Mouse (Mus musculus) retina, postnatal 7 days (tissue): ENCODE data around the gene Spin1.
"Not testable (repeated sequence)": the region's sequence is repeated elsewhere in the genome, so short reads cannot be mapped to it uniquely, and the experiment has no call there.

Source experiments
- DNase-seq: peaks from one replicate; pipeline ENCODE4 v3.0.0-alpha.2; 2012; ENCODE audit warnings: low read depth, low spot score

The Spin1 gene

DNA sequence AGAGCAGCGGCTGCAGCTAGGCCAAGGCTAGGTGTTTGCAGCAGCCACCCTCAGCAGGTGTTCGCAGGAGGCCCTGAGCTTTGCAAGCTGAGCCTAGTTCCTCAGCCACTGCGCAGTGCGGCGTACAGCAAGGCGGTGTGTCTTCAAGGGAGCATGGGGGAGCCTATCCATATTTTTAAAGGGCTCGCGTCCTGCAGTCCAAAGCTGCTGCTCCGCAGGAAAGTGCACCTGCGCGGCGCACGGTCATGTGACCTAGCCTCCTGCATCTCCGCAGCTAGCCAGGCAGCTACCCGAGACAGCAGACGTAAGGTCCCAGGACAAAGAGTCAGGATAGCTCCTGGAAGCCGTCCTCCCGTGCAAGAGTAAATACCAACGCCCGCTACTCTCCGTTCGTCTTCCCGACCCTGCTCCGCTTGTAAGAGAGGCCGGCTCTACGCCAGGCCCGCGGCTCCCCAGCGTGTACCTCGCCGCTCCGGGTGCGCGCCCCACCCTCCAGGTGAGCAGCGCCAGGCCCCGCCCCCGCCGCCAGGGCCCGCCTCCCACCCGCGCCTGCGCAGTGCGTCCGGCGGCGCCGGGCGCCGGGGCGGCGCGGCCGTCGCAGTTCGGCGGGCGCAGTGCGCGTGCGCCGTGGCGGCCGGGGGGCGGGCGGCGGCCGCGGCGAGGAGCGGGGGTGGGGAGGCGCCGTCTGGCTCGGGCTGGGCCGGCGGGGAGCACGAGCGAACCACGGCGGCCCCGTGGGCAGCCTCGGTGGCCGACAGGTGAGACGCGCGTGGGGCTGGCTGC is at the start of gene Spin1:
Gene Spin1, plus strand, starts transcription at position 648 of the 783 bp plus-strand sequence.
- DNase-seq = peak; percentile 77

DNA sequence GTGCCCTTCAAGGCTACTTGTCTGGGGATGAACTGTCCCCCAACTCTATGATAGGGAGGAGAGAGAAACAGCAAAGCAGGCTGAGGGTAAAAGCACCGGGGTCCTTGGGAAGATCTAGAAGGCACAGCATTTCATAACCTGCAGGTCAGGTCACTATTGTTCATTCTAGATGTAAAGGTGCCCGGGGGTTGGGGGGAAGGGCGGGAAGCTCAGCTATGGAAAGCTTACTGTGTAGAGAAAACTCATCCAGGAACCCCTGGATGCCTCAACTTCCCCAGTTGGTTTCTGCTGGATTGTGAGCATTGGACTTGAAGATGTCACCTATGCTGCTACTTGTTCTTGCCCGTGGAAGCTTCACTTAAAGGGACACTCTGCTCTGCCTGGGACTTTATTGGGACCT is 49.7 kb upstream of the Spin1 start:
- DNase-seq = no peak

DNA sequence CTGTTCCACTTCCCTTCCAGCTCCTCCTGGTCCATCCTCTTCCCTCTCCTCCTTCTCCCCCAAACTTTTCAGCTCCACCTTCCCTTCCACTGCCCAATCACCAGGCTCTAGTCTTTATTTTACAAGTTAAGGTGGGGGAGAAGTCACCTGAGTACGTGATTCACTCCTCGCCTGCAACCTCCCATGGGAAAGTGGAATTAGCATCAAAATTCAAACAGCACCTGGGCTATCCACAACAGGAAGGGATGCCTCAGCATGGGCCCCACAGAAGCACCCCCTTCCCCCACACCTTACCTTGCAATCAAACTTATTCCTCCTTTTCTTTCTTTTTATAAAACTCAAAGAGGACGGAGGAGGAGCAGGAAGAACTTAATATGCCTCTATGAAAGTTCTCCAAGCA is 48.3 kb upstream of the Spin1 start:
- no peak for DNase-seq

DNA sequence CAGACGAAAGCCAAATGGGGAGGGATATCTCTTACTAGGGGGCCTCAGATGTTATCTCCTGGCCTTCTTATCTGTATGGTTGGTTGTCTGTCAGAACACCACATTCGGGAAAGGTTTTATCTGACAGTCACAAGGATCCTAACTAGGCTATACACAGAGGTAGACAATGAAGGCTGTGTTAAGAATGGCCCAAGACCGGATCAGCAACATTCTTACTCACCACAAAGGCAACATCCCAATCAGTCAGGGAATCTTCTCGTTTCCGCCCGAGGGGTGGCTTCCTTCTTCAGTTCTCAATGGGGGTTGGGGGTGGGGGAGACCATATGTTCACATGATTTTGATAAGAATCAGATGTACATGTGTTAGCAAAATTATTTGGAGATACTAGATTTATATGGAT is 37.7 kb upstream of the Spin1 start:
- DNase-seq = no peak

DNA sequence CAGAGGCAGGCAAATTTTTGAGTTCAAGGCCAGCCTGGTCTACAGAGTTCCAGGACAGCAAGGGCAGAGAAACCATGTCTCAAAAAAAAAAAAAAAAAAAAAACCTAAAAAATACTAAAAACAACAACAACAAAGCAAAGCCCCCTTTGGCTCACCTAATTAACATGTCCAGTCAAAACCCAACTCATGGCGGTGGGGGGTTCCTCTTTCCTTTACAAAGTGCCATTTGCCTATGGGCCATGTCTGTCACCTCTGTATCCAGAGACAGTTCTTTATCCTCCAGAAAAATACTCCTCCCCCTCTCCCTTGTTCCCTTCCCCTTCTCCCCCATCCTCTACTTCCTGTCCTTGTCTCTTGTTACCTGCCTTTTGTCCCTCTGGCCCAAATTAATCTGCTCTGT is 37.0 kb upstream of the Spin1 start:
- no peak for DNase-seq

DNA sequence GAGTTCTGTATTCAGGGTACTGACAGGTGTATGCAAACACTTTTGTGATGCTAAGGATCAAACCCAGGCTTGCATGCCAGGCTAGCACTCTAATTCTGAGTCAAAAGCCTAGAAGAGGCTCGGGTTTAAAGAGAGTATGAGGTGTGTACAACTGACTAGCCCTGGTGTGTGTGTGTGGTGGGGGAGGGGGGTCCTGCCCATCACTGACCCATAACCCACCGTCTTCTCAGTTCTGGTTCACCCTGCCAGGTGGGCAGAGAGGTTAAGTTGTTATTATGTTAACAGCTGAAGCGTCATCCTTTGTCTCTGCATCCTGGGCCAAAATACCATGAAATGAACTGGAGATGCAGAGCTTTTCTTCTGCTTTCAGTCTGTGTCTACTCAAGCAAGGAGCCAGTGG is 36.3 kb upstream of the Spin1 start:
- no peak for DNase-seq

DNA sequence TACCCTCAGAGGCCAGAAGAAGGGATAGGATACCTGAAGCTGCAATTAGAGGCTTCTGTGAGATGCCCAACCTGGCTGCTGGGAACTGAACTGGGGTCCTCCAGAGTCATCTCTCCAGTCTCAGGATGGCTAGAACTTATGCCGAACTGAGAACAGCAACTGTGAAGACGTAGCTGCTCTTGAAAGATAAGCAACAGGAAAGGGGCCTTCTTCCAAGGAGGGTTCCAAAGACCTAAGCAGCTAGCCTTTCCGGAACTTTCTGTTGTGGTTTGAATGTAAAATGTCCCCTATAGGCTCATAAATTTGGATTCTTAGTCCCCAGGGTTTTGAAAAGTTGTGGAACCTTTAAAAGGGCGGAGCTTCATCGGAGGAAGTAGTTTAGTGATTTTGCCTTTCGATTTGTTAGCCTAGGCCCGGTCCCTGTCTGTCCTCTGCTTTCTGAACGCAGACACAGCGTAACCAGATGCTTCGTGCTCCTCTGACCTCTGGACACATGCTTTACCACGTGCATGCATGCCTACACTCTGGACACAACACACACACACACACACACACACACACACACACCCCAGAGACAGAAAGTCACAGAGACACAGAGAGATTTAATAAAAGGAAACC is 29.5 kb upstream of the Spin1 start:
- DNase-seq = no peak

DNA sequence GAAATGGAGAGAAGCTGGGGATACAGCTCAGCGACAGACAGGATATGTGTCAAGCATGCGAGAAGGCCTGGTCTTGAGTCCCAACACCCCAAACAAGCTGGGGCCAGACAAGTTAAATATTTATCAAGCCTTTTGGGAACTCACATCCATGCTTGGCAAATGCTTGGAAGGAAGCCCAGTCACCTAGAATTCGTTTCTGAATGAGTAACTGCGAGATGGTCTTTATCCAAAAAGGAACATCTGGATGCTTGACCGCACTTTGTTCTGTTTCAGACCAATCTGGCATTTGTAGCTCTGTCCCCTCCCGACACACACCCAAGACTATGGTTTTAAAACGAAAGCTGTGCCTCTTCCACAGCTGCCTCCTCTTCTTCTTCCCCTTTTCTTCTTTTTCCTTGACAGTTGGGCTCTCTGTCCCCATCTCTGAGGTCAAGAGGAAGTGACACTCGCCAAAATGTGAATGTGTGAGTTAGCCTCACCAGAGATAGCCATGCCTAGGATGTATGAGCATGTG is 28.9 kb upstream of the Spin1 start:
- no peak for DNase-seq

DNA sequence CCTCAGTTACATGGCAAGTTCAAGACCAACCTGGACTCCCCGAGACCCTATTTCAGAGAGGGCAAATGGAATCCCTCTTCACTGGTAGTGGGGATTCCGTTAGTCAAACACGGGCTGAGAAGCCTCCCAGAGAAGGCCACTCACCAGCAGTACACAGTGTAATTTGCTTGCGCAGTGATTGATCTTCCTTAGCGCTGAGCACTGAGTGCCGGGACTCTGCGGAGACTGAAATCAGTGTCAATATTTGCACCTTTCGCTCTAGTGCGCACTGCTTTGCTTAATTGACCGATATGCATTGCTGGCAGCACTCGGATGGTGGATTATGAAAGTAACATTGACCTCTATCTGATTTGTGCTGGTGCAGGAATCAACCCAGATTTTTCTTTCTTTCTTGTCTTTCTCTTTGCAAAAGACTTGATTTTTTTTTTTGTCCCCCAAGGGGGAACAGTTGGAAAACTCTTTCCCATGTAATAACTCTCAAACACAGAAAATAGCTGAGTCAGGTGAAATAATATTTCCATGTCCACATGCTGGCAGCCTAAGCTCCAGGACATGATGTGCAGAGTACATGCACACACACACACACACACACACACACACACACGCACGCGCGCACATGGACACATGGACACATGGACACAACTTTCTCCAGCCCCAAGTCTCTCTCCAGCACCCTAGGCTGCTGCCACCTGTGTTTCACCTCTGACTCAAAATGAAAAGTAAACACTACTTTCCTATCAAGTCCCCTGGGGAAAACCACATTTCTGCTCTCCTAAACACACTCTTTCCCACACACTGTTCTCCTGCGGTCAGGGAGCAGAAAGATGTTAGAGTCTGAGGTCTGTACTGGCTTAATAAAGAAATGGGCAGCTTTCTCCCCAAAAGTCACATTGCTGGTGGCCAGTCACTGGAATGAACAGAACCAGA is 27.5 kb upstream of the Spin1 start:
- DNase-seq = no peak

DNA sequence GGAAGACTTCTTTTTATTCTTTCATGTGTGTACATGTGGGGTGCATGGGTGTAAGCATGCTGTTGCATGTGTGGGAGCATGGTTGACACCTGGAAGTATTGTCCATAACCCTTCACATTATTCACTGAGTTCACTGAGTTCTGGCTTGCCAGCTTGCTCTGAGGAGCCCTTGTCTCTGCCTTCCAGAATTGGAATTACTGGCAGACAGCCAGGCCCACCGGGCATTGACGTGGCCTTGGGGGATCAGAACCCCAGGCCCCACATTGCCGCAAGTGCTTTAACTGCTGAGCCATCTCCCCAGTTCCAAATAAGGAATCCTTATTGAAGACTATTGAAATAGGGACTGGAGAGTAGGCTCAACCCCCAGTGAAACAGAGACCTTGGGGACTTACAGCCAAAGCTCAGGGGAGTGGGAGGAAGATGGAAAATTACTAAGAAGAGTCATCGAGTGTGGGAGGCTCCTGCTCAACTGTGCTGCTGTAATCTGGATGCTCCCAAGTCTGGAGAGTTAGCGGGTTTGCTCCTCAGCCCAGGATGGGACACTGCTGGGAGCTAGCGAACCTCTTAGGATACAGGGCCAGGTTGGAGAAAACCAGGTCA is 26.5 kb upstream of the Spin1 start:
- no peak for DNase-seq

DNA sequence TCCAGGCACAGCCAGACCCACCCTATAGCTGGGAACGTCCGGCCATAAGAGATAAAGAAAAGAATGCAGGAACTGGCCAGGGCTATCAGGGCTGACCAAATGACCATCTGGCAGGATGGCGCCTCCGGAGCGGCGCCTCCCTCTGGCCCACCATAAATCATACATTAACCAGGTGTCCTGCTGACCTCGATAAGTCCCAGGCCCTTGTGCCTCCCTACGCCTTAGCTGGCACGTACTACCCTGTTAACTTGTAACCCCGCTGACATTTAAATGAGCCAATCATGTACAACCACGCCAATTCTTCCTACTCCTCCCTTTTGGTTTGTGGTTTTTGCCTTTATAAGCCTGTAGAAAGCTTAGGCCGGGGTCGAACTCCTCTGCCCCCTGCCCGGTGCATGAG is 24.5 kb upstream of the Spin1 start:
- not testable (repeated sequence) for DNase-seq

DNA sequence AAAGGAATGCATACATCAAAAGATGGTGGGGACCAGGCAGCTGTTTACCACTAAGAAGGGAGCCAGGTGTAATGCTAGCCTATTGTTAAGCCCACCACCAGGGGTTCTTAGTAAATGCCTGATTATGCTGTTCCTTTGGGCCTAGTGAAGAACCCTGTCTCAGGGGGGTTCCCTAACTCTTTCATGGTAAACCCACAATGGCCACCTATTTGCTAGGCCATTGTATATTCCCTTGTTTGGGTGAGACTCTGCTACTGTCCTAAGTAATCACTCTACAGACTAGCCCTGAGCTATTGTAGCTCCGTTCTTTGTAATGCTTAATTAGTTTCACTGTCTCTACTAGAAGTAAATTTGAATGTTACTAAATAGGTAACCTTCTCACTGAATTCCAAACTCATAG is 22.1 kb upstream of the Spin1 start:
- not testable (repeated sequence) for DNase-seq

DNA sequence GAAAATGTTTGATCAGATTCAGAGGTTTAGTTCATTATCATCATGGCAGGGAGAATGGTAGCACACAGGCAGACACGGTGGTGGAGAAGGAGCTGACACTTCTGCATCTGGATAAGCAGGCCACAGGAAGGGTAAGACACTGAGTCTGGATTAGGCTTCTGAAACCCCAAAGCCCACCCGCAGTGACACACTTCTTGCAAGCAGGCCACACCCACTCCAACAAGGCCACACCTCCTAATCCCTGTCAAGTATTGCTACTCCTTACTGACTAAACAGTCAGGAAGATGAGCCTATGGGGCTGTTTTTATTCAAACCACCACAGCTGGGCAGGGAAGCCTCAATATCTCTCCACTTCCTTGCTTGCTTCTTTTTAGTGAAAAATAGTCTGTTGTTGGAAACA is 19.9 kb upstream of the Spin1 start:
- no peak for DNase-seq

DNA sequence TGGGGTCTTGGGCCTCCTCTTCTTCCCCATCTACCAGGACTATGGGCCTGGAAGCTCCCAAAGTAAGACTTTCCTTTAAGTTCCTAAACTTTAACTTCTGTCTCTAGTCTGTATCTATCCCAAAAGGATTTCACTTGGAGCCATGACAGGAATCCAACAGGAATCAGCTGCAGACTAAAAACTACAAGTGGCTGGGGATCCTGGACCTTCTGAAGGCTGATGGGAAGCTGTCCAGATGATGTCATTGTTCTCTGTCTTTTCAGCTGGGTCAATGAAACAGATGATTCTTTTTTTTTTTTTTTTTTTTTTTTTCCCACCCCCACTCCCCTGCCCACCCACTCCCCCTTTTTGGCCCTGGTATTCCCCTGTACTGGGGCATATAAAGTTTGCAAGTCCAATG is 16.4 kb upstream of the Spin1 start:
- DNase-seq = no peak

DNA sequence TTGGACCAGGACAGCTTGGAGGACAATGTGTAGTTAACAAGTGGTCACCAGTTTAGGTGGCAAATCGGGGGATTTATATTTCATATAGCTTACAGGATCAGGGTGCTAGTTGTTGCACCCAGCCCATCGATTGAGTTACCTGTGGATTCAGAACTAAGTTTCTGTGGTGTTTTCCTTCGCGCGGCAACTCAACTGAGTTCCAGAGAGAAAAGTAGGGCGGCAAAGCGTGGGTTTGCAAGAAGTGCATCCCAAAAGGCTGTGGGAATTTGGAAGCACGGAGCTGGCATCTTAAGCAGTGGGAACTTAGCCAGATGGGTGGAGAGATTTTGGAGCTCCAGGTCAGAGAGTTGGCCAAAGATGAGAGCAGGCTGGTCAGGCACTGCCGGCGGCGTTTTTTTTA is 14.7 kb upstream of the Spin1 start:
- DNase-seq = no peak

DNA sequence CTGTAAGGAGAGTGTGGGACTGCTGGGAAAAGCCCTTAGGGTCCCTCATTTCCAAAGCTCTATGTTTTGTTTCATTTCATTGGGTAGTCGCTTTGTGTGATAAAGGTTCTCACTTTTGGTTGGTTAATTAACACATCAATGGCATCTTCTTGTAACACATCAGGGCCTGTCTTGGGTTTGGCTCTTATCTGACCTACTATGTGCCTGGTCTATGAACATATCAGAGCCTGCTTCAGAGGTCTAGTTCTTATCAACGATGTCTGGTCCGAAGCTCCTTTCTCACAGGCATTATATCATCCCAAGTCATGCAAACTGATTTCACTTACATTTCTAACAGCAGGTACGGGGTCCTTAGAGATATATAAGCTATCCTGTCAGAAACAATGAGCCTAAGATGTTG is 13.4 kb upstream of the Spin1 start:
- DNase-seq = no peak

DNA sequence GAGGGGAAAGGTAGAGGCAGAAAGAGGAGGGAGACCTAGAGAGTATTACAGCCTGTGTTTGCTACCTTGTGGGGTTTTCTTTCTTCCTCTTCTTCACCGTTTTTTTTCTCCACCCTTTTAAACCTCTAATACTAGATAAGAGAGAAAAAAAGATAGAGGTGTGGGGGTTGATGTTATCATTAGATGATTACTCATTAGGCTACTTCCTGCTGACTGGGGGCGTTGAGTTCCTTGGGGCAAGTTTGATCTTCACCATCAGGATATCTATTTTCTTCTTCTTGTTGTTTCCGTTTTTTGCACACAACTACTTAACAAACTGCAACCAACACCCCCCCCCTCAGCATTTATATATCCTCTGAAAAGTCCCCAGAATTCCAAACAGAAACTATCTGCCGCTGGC is 12.5 kb upstream of the Spin1 start:
- DNase-seq = no peak

DNA sequence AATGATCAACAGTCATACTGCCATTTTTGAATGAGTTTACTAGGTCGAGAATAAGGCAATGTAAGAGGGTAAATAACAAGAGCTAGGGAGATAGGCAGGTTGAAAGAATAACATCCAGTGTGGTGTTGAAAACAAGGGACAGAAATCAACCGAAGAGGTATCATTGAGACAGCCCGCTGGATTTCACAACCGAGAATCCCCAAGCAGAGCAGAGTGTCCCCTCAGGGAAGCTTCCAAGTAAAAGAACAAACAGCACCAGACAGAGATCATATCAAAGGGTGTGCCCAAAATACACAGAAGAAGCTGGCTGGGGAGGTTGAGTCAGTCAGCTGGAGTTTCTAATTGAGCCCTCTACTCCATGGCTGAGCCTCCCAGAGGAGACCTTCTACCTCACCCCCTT is 11.6 kb upstream of the Spin1 start:
- DNase-seq = no peak

DNA sequence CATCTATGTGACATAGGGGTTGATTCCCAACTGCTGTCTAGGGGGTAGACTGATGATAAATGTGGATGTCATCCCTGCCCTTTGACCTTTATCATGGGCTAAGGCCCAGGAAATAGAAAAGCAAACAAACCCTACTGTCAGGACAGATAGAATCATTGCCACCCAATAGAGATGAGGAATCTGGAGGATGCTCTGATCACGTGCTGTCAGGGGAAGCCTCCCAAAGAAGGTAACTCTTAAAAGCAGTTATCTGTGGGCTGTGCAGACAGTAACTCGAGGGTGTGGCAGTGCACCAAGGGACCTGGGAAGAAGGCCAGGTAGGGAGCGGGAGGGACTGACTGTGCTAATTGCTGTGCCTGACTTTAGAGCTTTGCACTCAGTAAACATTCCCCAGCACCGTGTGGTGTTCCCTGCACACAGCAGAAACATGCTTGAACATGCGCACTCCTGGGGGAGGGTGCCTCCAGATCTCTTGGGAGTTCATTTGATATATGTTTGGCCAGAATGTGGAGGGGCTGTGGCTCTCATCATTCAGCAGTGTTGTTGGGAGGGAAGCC is 10.5 kb upstream of the Spin1 start:
- no peak for DNase-seq

DNA sequence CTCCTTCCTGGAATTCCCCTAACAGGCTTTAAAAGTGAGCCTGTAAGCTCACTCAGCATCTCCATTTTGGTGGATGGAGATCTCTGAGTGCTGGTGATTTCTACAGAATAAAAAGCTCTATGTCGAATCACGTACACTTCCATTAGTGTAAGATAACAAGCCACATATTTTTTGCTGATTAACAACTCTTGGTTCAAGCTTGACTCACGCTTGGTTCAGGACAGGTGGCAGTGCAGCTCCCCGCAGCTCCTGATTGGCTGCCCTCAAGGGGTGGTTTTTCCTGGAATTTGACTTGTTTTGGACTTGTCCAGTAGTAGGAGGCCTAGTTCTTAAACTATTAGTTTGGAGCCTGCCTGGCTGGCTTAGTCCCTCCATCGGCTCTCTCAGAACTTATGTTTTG is 7.2 kb upstream of the Spin1 start:
- DNase-seq = no peak
